Mouse (Mus musculus) kidney, embryonic 14.5 days (tissue): ENCODE data around the gene 1700092M07Rik. TPM values are rescaled to one million over a fixed set of nuclear protein-coding genes. Genes with fewer than 3 reads are reported as not detected.
"Not testable (repeated sequence)": the region's sequence is repeated elsewhere in the genome, so short reads cannot be mapped to it uniquely, and the experiment has no call there.

Experiments used
- ATAC-seq: fragments of 200-750 bp; cut with Nextera tagmentation; 2 replicates; pipeline ENCODE4 v1.8.0; 2017; ENCODE audit warnings: moderate number of reproducible peaks, mild to moderate bottlenecking, moderate TSS enrichment, moderate library complexity; ENCODE audit not compliant: low FRiP score, low TSS enrichment
- H3K27ac ChIP-seq: fragments of 300-500 bp; sonication (generic); 2 replicates; pipeline ENCODE4 v1.5.1; 2014; ENCODE audit warnings: low read depth, mild to moderate bottlenecking, low read length, moderate library complexity, mixed read lengths
- H3K27me3 ChIP-seq: fragments of 300-500 bp; sonication (generic); 2 replicates; pipeline ENCODE4 v1.6.1; 2014; ENCODE audit warnings: mild to moderate bottlenecking, low read length; ENCODE audit not compliant: control insufficient read depth, insufficient read depth
- H3K36me3 ChIP-seq: fragments of 300-500 bp; sonication (generic); 2 replicates; pipeline ENCODE4 v1.6.1; 2014; ENCODE audit warnings: low read length, mixed read lengths; ENCODE audit not compliant: control insufficient read depth, insufficient read depth
- H3K4me1 ChIP-seq: fragments of 300-500 bp; sonication (generic); 2 replicates; pipeline ENCODE4 v1.6.1; 2014; ENCODE audit warnings: low read length, mixed read lengths; ENCODE audit not compliant: control insufficient read depth, insufficient read depth
- H3K4me2 ChIP-seq: fragments of 300-500 bp; sonication (generic); replicated peaks from 2 replicates; pipeline ENCODE4 v1.6.1; 2014; ENCODE audit warnings: low read depth, mild to moderate bottlenecking, low read length
- H3K4me3 ChIP-seq: fragments of 300-500 bp; sonication (generic); 2 replicates; pipeline ENCODE4 v1.5.1; 2014; ENCODE audit warnings: mild to moderate bottlenecking, low read length
- H3K9ac ChIP-seq: fragments of 300-500 bp; sonication (generic); 2 replicates; pipeline ENCODE4 v1.6.1; 2014; ENCODE audit warnings: low read depth, mild to moderate bottlenecking, low read length, moderate library complexity
- H3K9me3 ChIP-seq: fragments of 300-500 bp; sonication (generic); 2 replicates; pipeline ENCODE4 v1.6.1; 2016; ENCODE audit warnings: low read length; ENCODE audit not compliant: control insufficient read depth
- WGBS: fragments of 180-500 bp; shearing (Covaris S2); extraction: QIAGEN DNeasy Blood & Tissue Kit; methylation state at CpG from one replicate; pipeline ENCODE4 v1.1.7; 2014; 5-methylcytosine and 5-hydroxymethylcytosine counted together
- polyA plus RNA-seq: library from polyadenylated mRNA; unstranded; fragments of >200 nt; fragmentation: Nextera tagmentation; extraction: Ambion mirVana; gene quantifications from 2 replicates; pipeline ENCODE4 v1.2.1, GENCODE M21; 2014

1700092M07Rik gene
- polyA plus RNA-seq, 1 experiment from 2014 or later, result 2.3 TPM

- ATAC-seq, result peak; percentile 98
- H3K27me3 ChIP-seq, result no peaks in the 10 kb centered on the region
- H3K4me1 ChIP-seq, result 0 out of 2 replicates have a peak, but pooled peaks cover 6% of the 10 kb centered on the region
- WGBS, result under 1% methylated on average over 50 of the region's 50 CpGs
- H3K27ac ChIP-seq, result peak within 1 kb of the TSS; percentile 97
- H3K4me3 ChIP-seq, result peak within 1 kb of the TSS; percentile 82
- peak within 1 kb of the TSS; percentile 70 for H3K4me2 ChIP-seq
- H3K9me3 ChIP-seq, result no peaks in the 10 kb centered on the region
- H3K36me3 ChIP-seq, result peaks cover 32% of the 10 kb centered on the region
- peak within 1 kb of the TSS; percentile 97 for H3K9ac ChIP-seq
Measured at GRCm38 (mm10) chr19:8722907-8723573, 17.5 kb upstream of the 1700092M07Rik start, which contains the start of gene Slc3a2. Slc3a2 (minus strand) TSS chr19:8723369.

- no peak for ATAC-seq
- under 1% methylated on average over 20 of the region's 20 CpGs for WGBS
- peak overlapping the region; percentile 97 for H3K9ac ChIP-seq
Measured at GRCm38 (mm10) chr19:8723574-8724346, 16.8 kb upstream of the 1700092M07Rik start.

GRCm38 (mm10) chr19:8724392-8724791, 16.1 kb upstream of the 1700092M07Rik start:
- Histone ChIP-seq H3K27me3 (no peaks in the 10 kb centered on the region), H3K36me3 (peaks cover 32% of the 10 kb centered on the region), H3K9me3 (no peaks in the 10 kb centered on the region), H3K4me3 (peak overlapping the region; percentile 82), H3K4me2 (peak overlapping the region; percentile 70), H3K27ac (peak overlapping the region; percentile 90), H3K4me1 (0 out of 2 replicates have a peak, but pooled peaks cover 6% of the 10 kb centered on the region), H3K9ac (peak overlapping the region; percentile 97)
- ATAC-seq, result no peak
- WGBS, result 3% methylated on average over 2 of the region's 2 CpGs

More at GRCm38 (mm10) chr19:8723574-8724346, 16.8 kb upstream of the 1700092M07Rik start:
- Histone ChIP-seq H3K9me3 (no peaks in the 10 kb centered on the region), H3K27ac (peak overlapping the region; percentile 90), H3K27me3 (no peaks in the 10 kb centered on the region), H3K4me3 (peak overlapping the region; percentile 82), H3K4me1 (0 out of 2 replicates have a peak, but pooled peaks cover 6% of the 10 kb centered on the region), H3K36me3 (peaks cover 32% of the 10 kb centered on the region), H3K4me2 (peak overlapping the region; percentile 70)

- Histone ChIP-seq H3K9me3 (no peaks in the 10 kb centered on the region), H3K4me3 (peak overlapping the region; percentile 82), H3K4me2 (peak overlapping the region; percentile 70), H3K4me1 (0 out of 2 replicates have a peak, but pooled peaks cover 6% of the 10 kb centered on the region), H3K27ac (peak overlapping the region; percentile 7; the same call in 1 of the 2 replicates), H3K36me3 (peaks cover 32% of the 10 kb centered on the region), H3K9ac (peak overlapping the region; percentile 97; the same call in 1 of the 2 replicates), H3K27me3 (no peaks in the 10 kb centered on the region)
- WGBS, result 43% methylated on average over 4 of the region's 4 CpGs
- no peak for ATAC-seq
Measured at GRCm38 (mm10) chr19:8725081-8725613, 15.4 kb upstream of the 1700092M07Rik start.

GRCm38 (mm10) chr19:8726609-8727390, 13.7 kb upstream of the 1700092M07Rik start:
- H3K4me1 ChIP-seq, result 0 out of 2 replicates have a peak, but pooled peaks cover 6% of the 10 kb centered on the region
- 0 out of 2 replicates have a peak overlapping the region, but pooled peaks have one; percentile 1 for H3K27ac ChIP-seq
- WGBS, result 24% methylated on average over 3 of the region's 3 CpGs
- H3K27me3 ChIP-seq, result no peaks in the 10 kb centered on the region
- H3K4me3 ChIP-seq, result no peak overlapping the region; the same call in 1 of the 2 replicates
- peak overlapping the region; percentile 70; the same call in 1 of the 2 replicates for H3K4me2 ChIP-seq
- H3K9ac ChIP-seq, result no peak overlapping the region
- no peak for ATAC-seq
- H3K36me3 ChIP-seq, result peaks cover 32% of the 10 kb centered on the region
- H3K9me3 ChIP-seq, result no peaks in the 10 kb centered on the region

- Histone ChIP-seq H3K4me2 (no peak overlapping the region), H3K4me3 (no peak overlapping the region)
Measured at GRCm38 (mm10) chr19:8727495-8728114, 12.9 kb upstream of the 1700092M07Rik start.

GRCm38 (mm10) chr19:8728335-8729099, 12.0 kb upstream of the 1700092M07Rik start:
- peaks cover 32% of the 10 kb centered on the region for H3K36me3 ChIP-seq
- H3K4me3 ChIP-seq, H3K9ac ChIP-seq, ATAC-seq, H3K9me3 ChIP-seq, H3K27me3 ChIP-seq, H3K4me1 ChIP-seq, H3K27ac ChIP-seq, H3K4me2 ChIP-seq: not testable (repeated sequence)
- 47% methylated on average over 3 of the region's 3 CpGs for WGBS

More at GRCm38 (mm10) chr19:8727495-8728114, 12.9 kb upstream of the 1700092M07Rik start:
- no peak for ATAC-seq
- no peaks in the 10 kb centered on the region for H3K9me3 ChIP-seq
- no peaks in the 10 kb centered on the region for H3K27me3 ChIP-seq
- H3K4me1 ChIP-seq, result no peaks in the 10 kb centered on the region
- 22% methylated on average over 5 of the region's 5 CpGs for WGBS
- H3K36me3 ChIP-seq, result peaks cover 32% of the 10 kb centered on the region
- H3K27ac ChIP-seq, result no peak overlapping the region
- no peak overlapping the region for H3K9ac ChIP-seq
